Mouse (Mus musculus) small intestine, adult 2 months (tissue): ENCODE data around the gene Pdcd7. TPM values are rescaled to one million over a fixed set of nuclear protein-coding genes. Genes with fewer than 3 reads are reported as not detected.

Experiments
- H3K27ac ChIP-seq: fragments of 200-500 bp; 2 replicates; pipeline ENCODE4 v1.5.1; 2012; ENCODE audit warnings: low read depth, low read length, control low read depth, inconsistent platforms; ENCODE audit not compliant: insufficient read depth
- H3K27me3 ChIP-seq: fragments of 200-500 bp; 2 replicates; pipeline ENCODE4 v1.6.1; 2012; ENCODE audit warnings: mild to moderate bottlenecking, moderate library complexity, low read length, inconsistent platforms; ENCODE audit not compliant: control insufficient read depth, insufficient read depth
- H3K36me3 ChIP-seq: fragments of 200-500 bp; 2 replicates; pipeline ENCODE4 v1.6.1; 2012; ENCODE audit warnings: mild to moderate bottlenecking, low read length, control low read depth, inconsistent platforms; ENCODE audit not compliant: control insufficient read depth, insufficient read depth
- H3K4me1 ChIP-seq: fragments of 200-500 bp; 2 replicates; pipeline ENCODE4 v1.6.1; 2012; ENCODE audit warnings: low read length, inconsistent platforms, mixed read lengths; ENCODE audit not compliant: control insufficient read depth, insufficient read depth, insufficient read length
- H3K4me3 ChIP-seq: fragments of 200-500 bp; 2 replicates; pipeline ENCODE4 v1.5.1; 2012; ENCODE audit warnings: low read depth, mild to moderate bottlenecking, control low read depth, inconsistent platforms, low read length, moderate library complexity
- CTCF ChIP-seq: fragments of 200-500 bp; IDR thresholded peaks from 2 replicates; pipeline ENCODE4 v1.5.1; 2012; ENCODE audit warnings: low read depth, mild to moderate bottlenecking, control low read depth, inconsistent platforms, low read length, moderate library complexity, mixed read lengths; ENCODE audit not compliant: insufficient replicate concordance, insufficient read length; ENCODE audit errors: extremely low read depth
- POLR2A ChIP-seq: fragments of 200-500 bp; IDR thresholded peaks from 2 replicates; pipeline ENCODE4 v1.6.1; 2012; ENCODE audit warnings: low read depth, mild to moderate bottlenecking, control low read depth, inconsistent platforms, low read length, moderate library complexity
- WGBS: fragments of 180-500 bp; shearing (Covaris S2); methylation state at CpG from one replicate; pipeline ENCODE4 v1.1.7; 2018; 5-methylcytosine and 5-hydroxymethylcytosine counted together
- polyA plus RNA-seq: library from polyadenylated mRNA; depleted of rRNA; stranded (reverse); fragments of >200 nt; gene quantifications from 2 replicates; pipeline ENCODE4 v1.2.3, GENCODE M21; 2012

The Pdcd7 gene
- polyA plus RNA-seq, 1 experiment, result 12.9 TPM

DNA sequence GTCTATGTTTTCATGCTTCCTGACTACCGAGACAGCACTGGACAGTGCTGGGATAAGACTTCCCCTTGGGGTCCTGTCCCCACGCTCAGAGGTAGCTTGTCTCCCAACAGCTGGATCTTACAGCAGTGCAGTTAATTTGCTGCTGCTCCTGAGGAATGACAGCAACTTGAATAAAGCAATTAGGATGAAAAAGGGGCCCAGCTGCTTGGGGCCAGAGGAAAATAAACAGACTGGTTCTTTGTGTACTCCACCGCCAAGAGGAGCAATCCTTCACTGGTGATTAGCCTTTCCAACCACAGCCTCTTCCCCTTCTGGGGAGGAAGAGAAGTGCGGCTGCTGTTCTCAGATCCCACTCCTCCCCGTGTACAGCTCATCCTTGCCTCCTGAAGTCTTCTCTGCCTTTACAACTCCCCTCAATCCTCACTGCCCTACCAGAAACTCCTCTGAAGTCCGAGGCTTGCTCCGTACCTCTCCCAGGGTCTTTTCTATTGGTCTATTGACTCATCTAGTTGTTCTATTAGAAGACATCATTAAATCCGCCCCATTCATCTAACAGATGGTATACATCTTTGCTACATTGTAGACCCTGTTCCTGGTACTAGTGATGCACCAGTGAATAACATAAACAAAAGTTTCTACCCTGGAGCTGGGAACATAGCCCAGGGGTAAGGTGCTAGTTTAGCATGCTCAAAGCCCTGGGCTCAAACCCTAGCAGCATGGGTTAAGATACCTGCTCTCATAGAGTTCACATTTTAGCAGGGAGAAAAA lies 40.7 kb downstream of the Pdcd7 start:
- H3K27me3 ChIP-seq, result peaks cover 10% of the 10 kb centered on the region; the same call in 1 of the 2 replicates
- 48% methylated on average over 8 of the region's 8 CpGs for WGBS

DNA sequence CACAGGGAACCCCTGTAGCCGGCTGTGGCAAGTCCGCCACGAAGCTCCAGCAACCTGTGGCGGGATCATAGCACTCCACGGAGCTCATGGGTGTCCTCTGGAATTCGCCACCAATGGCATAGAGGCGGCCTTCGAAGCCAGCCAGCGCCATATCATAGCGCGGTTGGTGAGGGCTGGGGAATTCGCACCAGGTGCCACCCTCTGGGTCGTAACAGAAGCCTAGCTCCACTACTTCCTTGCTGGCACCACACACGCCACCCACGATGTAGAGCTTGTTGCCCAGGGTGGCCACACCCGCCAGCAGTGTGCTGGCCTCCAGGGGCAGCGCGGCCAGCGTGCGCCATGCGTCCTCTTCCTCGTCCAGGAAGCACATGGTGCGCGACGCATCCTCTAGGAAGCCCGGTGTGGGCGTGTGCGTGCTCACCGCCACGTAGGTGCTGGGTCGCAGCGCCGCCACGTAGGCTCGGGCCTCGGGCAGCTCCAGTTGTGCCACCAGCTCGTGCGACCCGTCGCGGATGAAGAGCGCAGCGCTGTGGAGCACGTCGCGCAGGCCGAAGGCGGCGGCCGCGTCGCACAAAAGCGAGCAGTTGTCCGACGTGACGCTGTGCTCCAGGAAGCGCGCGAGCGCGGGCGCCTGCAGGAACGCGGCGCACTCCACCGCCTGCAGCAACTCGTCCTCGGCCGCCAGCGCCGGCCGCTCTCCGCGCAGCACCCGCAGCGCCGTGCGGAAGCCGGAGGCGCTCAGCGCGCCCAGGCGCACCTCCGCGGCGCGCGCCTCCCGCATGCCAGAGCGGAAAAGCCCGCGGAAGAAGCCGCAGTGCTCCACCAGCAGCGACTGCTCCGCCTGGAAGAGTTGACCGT lies 45.1 kb downstream of the Pdcd7 start:
- peaks cover 10% of the 10 kb centered on the region; the same call in 1 of the 2 replicates for H3K27me3 ChIP-seq
- H3K36me3 ChIP-seq, result no peaks in the 10 kb centered on the region
- H3K27ac ChIP-seq, result no peak overlapping the region
- WGBS, result 13% methylated on average over 95 of the region's 96 CpGs
- peaks cover 6% of the 10 kb centered on the region for H3K4me1 ChIP-seq
- H3K4me3 ChIP-seq, result peak overlapping the region; percentile 66
- TF ChIP-seq POLR2A (no peak), CTCF (no peak)

More for the DNA sequence above, 40.7 kb downstream of the Pdcd7 start:
- no peak for TF ChIP-seq POLR2A
- no peak for TF ChIP-seq CTCF
- Histone ChIP-seq H3K27ac (no peak overlapping the region), H3K4me3 (no peak overlapping the region), H3K36me3 (no peaks in the 10 kb centered on the region), H3K4me1 (peaks cover 6% of the 10 kb centered on the region)

DNA sequence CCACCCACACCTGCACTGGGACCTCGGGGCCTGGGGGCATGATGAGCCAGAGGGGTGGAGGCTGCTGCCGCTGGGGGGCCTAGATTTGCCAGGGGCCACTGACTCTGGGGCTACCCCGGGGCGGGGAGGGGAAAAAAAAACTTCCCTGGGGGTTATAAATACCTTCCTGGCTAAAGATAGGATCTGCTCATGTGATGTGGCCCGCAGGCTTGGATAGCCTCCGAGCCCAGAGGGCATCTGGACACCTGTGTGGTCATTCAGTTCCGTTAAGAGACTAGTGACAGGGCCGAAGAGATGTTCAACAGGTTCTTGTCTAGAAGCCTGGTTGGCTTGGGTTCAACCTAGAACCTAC lies 45.7 kb downstream of the Pdcd7 start, which contains the start of gene Kbtbd13:
TSS of gene Kbtbd13 (minus strand) at position 40 of the 352 bp plus-strand sequence.
- TF ChIP-seq CTCF, result no peak
- no peak for TF ChIP-seq POLR2A
- Histone ChIP-seq H3K27me3 (peaks cover 10% of the 10 kb centered on the region; the same call in 1 of the 2 replicates), H3K36me3 (no peaks in the 10 kb centered on the region), H3K4me3 (peak within 1 kb of the TSS; percentile 66), H3K27ac (no peak within 1 kb of the TSS), H3K4me1 (peaks cover 6% of the 10 kb centered on the region)
- 30% methylated on average over 8 of the region's 8 CpGs for WGBS

DNA sequence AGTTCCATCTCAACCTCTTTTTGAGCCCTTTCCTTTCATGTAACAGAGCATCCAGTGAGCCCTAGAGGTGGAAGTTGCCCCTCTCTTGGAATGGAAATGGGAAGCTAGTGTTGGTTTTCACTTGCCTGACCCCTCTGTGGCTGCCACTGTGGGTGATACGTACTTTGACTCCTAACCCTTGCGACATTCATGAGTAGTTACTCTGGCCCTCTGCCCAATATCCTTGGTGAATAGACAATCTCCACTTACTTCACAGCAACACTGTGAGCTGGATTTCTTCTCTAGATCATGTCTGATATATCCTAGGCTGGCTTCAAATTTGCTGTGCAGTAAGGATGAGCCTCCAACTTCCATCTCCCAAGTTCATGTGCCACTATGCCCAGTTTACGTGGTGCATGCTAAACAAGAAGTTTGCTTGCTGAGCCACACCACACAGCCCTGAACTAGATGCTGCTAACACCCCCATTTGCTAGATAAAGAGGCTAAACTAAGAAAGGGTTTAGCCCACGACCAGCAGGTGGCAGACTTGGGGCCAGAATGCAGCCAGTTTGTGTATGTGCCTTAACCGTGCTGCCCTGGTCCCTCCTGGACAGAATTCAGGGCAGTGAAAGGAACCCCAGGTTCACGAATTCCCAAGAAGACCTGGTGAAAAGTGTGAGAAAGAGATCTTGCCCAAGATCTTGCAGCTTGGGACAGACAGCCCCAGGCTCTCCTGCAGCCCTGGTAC lies 46.9 kb downstream of the Pdcd7 start:
- Histone ChIP-seq H3K4me1 (peaks cover 6% of the 10 kb centered on the region), H3K4me3 (no peak overlapping the region), H3K27ac (no peak overlapping the region), H3K36me3 (no peaks in the 10 kb centered on the region), H3K27me3 (peaks cover 10% of the 10 kb centered on the region; the same call in 1 of the 2 replicates)
- 13% methylated on average over 6 of the region's 6 CpGs for WGBS
- TF ChIP-seq POLR2A (no peak), CTCF (peak; percentile 87; the same call in 1 of the 2 replicates)

DNA sequence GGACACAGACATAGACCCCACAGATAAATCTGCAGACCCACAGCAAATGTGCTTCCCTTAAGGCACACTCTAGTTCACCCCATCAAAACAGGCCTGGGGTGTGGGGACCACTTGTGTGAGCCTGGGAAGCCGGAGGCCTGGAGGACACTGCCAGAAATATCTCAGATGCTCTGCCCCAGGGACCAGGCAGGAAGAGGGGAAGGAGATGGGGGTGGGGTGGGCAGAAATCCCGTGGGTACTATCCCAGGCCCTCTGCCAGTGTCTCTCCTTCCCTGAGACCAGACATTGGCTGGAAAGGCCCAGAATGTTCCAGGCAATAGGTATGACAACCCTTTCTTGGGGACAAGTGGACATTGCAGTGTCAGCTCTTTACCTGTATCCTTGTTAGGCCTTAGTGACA lies 47.7 kb downstream of the Pdcd7 start:
- Histone ChIP-seq H3K27me3 (peaks cover 10% of the 10 kb centered on the region; the same call in 1 of the 2 replicates), H3K27ac (no peak overlapping the region), H3K4me1 (peaks cover 13% of the 10 kb centered on the region), H3K4me3 (no peak overlapping the region), H3K36me3 (no peaks in the 10 kb centered on the region)
- 53% methylated on average over 2 of the region's 2 CpGs for WGBS
- TF ChIP-seq POLR2A (no peak), CTCF (no peak)

DNA sequence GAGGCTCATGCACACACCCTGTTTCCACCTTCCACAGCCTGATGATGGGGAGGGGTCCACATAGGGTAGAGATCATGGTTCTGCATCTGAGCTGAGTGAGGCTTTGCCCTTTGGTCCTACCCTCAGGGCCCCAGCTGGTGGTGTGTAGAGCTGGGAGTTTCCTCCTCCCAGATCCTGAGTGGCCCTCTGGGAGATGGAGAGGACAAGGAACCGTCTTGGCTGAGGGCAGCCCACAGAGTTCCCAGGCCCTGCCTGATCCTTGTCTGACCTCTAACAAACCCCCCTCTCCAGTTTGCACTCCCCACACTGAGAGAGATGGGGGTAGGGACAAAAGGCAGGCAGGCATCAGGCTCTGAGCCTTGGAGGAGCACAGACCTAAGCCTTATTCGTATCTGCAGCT lies 48.5 kb downstream of the Pdcd7 start:
- peaks cover 13% of the 10 kb centered on the region for H3K4me1 ChIP-seq
- 62% methylated on average over 2 of the region's 2 CpGs for WGBS
- no peak overlapping the region for H3K27ac ChIP-seq
- TF ChIP-seq CTCF (no peak), POLR2A (no peak)
- no peak overlapping the region for H3K4me3 ChIP-seq
- H3K27me3 ChIP-seq, result peaks cover 10% of the 10 kb centered on the region; the same call in 1 of the 2 replicates
- H3K36me3 ChIP-seq, result no peaks in the 10 kb centered on the region

DNA sequence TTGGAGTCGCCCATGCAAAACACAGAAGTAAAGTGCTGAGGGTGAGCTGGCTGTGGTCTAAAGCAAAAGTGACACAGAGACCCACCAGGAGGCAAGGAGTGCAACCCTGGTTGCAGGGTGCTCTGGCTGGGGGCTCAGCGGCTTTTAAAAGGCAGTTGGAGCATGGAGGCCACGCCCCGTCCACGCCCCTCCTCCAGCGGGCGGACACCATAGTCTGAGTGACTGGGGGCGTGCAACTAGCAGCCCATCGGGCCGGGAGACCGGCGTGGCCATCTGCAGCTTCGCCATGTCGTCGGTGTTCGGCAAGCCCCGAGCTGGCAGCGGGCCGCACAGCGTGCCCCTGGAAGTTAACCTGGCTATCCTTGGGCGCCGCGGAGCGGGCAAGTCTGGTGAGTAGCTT lies 52.4 kb downstream of the Pdcd7 start, which contains the start of gene Rasl12:
TSS of gene Rasl12 (plus strand) at position 228 of the 400 bp plus-strand sequence.
- TF ChIP-seq CTCF (no peak), POLR2A (no peak)
- WGBS, result 5% methylated on average over 24 of the region's 24 CpGs
- Histone ChIP-seq H3K36me3 (no peaks in the 10 kb centered on the region), H3K27ac (no peak within 1 kb of the TSS), H3K27me3 (no peaks in the 10 kb centered on the region), H3K4me3 (peak within 1 kb of the TSS; percentile 62), H3K4me1 (peaks cover 7% of the 10 kb centered on the region; the same call in 1 of the 2 replicates)
